Mouse (Mus musculus) retina, embryonic 14.5 days (tissue): ENCODE results near the gene Atp13a2.

Source experiments
- DNase-seq: peaks from one replicate; pipeline ENCODE4 v3.0.0-alpha.2; 2015; ENCODE audit warnings: low spot score

Atp13a2 gene

GRCm38 (mm10) chr4:141041117-141041516 lies 54.4 kb downstream of the Atp13a2 start:
- DNase-seq = no peak

DNA sequence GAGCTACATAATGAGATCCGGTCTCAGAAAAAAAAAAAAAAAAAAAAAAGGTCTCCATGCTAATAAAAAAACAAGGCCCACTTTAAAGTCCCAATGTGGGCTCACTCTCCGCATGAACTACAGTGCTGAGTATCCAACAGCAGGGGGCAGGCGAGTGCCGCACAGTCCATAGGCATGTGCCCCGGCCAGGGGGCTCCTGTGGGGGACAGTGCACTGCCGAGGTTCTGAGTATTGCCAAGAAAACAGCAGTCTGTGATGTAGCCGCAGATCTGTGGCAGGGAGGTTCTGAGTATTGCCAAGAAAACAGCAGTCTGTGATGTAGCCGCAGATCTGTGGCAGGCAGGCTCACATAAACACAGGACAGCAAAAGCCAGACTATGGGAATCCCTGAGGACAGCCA lies 58.1 kb downstream of the Atp13a2 start:
- DNase-seq = peak; percentile 88

GRCm38 (mm10) chr4:141048810-141049475 lies 62.3 kb downstream of the Atp13a2 start:
- peak; percentile 63 for DNase-seq

- DNase-seq = peak; percentile 76
Measured at GRCm38 (mm10) chr4:141049476-141049835, 62.8 kb downstream of the Atp13a2 start.

DNA sequence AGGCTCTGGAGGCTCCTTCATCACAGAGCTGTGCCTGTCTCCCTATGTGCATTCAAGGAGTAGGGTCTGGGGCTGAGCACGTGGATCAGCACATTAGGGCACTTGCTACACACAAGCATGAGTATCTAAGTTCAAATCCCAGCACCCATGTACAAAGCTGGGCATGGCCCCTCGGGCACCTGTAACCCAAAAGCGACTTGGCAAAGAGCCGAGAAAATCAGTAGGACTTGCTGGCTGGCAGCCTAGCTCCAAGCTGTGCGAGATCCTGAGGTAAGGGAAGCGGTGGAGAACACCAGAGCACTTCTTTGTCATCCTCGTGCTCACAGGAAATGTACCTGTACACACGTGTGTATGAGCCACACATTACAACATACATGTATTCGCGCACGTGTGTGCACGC lies 65.8 kb downstream of the Atp13a2 start:
- DNase-seq = no peak

DNA sequence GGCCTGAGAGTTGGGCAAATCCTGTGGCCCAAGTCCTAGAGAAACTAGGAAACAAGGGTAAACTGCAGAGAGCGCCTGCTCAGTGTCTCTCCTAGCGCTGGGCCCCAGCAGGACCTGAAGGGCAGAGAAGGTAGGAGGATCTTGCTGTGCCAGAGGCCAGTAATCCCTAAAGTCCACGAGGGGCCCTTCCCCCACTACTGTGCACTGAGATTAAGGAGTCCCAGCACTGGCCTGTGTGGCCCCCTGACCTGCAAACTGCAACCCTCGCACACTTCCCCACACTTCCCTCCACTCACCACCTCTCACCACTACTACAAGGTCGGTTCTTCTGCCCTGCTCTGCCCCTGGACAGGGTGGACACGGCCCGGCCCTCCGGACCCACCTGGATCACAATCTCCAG lies 66.5 kb downstream of the Atp13a2 start:
- DNase-seq = no peak

GRCm38 (mm10) chr4:141053568-141054161 lies 67.0 kb downstream of the Atp13a2 start:
- peak; percentile 70 for DNase-seq
